Mouse (Mus musculus) hindbrain, embryonic 10.5 days (tissue): ENCODE data around the gene Plxna1. TPM values are rescaled to one million over a fixed set of nuclear protein-coding genes. Genes with fewer than 3 reads are reported as not detected.

ENCODE experiments used
- DNase-seq: peaks from one replicate; pipeline ENCODE4 v3.0.0-alpha.2; 2017; ENCODE audit warnings: low spot score
- H3K27ac ChIP-seq: fragments of 300-500 bp; sonication (generic); 2 replicates; pipeline ENCODE4 v1.5.1; 2016; ENCODE audit warnings: mild to moderate bottlenecking, moderate library complexity
- H3K27me3 ChIP-seq: fragments of 300-500 bp; sonication (generic); 2 replicates; pipeline ENCODE4 v1.6.1; 2016; ENCODE audit warnings: mild to moderate bottlenecking; ENCODE audit not compliant: poor library complexity, insufficient read depth, severe bottlenecking
- H3K36me3 ChIP-seq: fragments of 300-500 bp; sonication (generic); 2 replicates; pipeline ENCODE4 v1.6.1; 2016; ENCODE audit warnings: mild to moderate bottlenecking, moderate library complexity
- H3K4me1 ChIP-seq: fragments of 300-500 bp; sonication (generic); replicated peaks from 2 replicates; pipeline ENCODE4 v1.6.1; 2016; ENCODE audit warnings: mild to moderate bottlenecking
- H3K4me3 ChIP-seq: fragments of 300-500 bp; sonication (generic); 2 replicates; pipeline ENCODE4 v1.5.1; 2016; ENCODE audit warnings: mild to moderate bottlenecking, moderate library complexity
- H3K9me3 ChIP-seq: fragments of 300-500 bp; sonication (generic); 2 replicates; pipeline ENCODE4 v1.6.1; 2016; ENCODE audit warnings: mild to moderate bottlenecking, moderate library complexity
- WGBS: fragments of 180-500 bp; shearing (Covaris S2); methylation state at CpG from one replicate; pipeline ENCODE4 v1.1.7; 2016; 5-methylcytosine and 5-hydroxymethylcytosine counted together
- polyA plus RNA-seq: library from polyadenylated mRNA; unstranded; fragments of >200 nt; fragmentation: Nextera tagmentation; extraction: Ambion mirVana; gene quantifications from 2 replicates; pipeline ENCODE4 v1.2.1, GENCODE M21; 2016

Plxna1 gene
- polyA plus RNA-seq, 1 experiment from 2014 or later = 35.5 TPM

DNA sequence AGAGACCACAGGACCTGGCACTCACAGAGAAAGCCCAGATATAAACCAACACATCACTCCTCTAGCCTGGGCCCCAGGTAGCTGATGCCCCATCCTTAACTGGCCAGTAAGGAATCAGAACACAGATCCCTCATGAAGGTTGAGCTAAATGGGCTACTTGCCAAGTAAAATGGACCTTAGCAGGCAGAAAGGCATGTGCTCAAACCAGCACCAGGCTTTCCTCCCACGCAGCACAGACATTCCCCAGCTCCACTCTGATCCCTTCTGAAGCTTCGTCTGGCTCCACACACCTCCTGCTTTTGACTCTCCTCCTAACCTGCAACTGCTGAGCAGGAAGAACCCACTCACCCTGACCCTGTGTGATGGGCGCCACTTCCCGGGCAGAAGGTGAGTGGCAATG, 20.4 kb downstream of the Plxna1 start:
- Histone ChIP-seq H3K27me3 (no peaks in the 10 kb centered on the region), H3K4me3 (no peak overlapping the region), H3K9me3 (no peaks in the 10 kb centered on the region), H3K27ac (no peak overlapping the region), H3K4me1 (peaks cover 36% of the 10 kb centered on the region), H3K36me3 (peaks cover 99% of the 10 kb centered on the region)
- 94% methylated on average over 4 of the region's 4 CpGs for WGBS
- no peak for DNase-seq

DNA sequence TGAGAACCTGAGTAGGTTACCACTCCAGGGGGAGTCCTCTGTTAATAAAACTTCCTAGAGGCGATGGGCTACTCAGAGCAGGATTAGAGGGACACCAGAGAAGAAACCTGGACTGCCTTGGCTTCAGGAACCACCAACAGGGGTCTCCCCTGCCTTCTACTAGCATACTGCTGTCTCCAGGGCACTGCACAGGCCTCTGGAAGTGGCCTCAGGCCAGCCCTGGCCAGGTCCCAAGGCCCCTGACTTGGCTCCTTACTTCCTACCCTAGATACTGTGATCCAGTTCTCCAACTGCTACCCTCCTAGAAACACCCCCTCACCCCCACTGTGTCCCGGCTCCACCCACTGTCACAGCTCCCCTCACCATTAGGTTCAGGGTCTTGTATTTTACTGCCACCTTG, 23.0 kb downstream of the Plxna1 start:
- no peak for DNase-seq
- H3K27me3 ChIP-seq = no peaks in the 10 kb centered on the region
- H3K4me1 ChIP-seq = peaks cover 28% of the 10 kb centered on the region
- H3K9me3 ChIP-seq = no peaks in the 10 kb centered on the region
- H3K27ac ChIP-seq = no peak overlapping the region
- WGBS = 83% methylated on average over 2 of the region's 2 CpGs
- no peak overlapping the region for H3K4me3 ChIP-seq
- H3K36me3 ChIP-seq = peaks cover 100% of the 10 kb centered on the region

DNA sequence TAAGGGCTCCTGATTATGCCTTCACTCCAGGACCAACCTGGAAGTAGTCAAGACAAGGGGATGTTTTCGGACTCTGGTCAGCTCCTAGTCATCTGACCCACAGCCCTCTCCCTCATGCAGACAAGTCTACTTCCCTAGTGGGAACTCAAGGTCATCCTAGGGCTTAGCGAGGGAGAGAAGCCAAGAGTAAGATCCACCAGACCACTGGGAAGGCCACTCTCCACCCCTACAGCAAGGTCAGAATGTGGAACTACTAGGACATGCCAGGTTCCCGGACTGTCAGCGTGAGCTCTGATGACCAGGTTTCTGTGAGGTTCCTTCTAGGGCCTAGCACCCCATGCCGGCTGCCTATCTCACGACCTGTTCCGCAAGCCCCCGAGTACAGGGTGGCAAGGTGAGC, 23.7 kb downstream of the Plxna1 start:
- Histone ChIP-seq H3K27ac (no peak overlapping the region), H3K36me3 (peaks cover 100% of the 10 kb centered on the region), H3K27me3 (no peaks in the 10 kb centered on the region), H3K9me3 (no peaks in the 10 kb centered on the region), H3K4me3 (no peak overlapping the region), H3K4me1 (peaks cover 34% of the 10 kb centered on the region)
- no peak for DNase-seq
- 91% methylated on average over 8 of the region's 8 CpGs for WGBS

DNA sequence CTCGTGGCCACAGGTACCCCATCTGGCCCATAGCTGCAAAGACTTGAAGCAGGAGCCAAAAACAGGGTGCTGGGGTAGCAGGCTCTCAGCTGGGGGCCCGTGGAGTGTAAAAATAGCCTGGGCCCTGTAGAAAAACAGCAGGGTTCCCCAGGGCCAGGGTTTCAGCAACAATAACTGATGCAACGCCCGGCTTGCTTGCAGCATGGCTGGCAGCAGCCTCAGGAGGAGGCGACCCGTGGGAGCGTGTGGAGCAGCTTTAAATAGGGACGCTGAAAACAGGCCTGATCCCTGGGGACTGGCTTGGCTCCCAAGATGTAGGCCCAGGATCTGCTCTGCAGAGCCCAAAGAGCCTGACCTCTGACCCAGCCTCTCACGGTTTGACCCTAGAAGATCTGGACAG, 24.8 kb downstream of the Plxna1 start:
- Histone ChIP-seq H3K4me1 (peaks cover 39% of the 10 kb centered on the region), H3K27ac (no peak overlapping the region; the same call in 1 of the 2 replicates), H3K4me3 (no peak overlapping the region), H3K27me3 (no peaks in the 10 kb centered on the region), H3K9me3 (no peaks in the 10 kb centered on the region), H3K36me3 (peaks cover 100% of the 10 kb centered on the region)
- no peak for DNase-seq
- 83% methylated on average over 9 of the region's 9 CpGs for WGBS

DNA sequence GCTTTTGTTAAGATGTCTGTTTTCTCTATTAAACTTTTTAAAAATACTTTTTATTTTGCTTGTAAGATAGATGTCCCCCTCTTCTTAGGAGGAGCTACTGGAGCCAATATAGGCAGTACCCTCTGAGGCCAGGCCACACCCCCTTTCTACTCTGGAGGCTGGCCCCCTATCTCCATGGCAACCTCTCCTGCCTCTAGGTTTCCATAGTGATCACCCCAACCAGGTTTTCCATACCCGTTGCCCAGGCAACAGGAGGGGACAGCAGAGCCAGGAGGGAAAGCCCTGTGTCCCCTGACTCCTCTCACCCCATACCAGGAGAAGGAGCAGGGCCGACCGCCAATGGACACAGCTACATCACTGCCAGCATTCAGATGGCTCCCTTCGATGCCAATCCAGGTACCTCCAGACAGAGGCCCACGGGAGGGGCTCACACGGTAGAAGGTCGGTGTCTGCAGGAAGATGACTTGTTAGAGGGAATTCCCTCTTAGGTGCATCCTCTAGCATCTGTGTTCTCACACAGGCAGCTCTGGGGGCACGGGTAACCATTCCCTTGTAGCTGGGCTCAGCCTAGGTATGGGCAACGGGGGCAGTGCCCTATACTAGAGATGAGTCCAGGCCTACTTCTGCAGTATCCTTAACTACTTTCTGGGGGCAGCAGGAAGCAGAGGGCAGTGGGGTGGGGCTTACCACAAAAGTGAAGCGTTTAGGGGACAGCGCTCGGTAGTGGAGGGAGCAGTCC, 28.3 kb downstream of the Plxna1 start:
- Histone ChIP-seq H3K4me3 (no peak overlapping the region), H3K36me3 (peaks cover 100% of the 10 kb centered on the region), H3K9me3 (no peaks in the 10 kb centered on the region), H3K4me1 (peaks cover 39% of the 10 kb centered on the region), H3K27me3 (no peaks in the 10 kb centered on the region), H3K27ac (peak overlapping the region; percentile 73)
- peak; percentile 84 for DNase-seq
- 66% methylated on average over 12 of the region's 12 CpGs for WGBS

DNA sequence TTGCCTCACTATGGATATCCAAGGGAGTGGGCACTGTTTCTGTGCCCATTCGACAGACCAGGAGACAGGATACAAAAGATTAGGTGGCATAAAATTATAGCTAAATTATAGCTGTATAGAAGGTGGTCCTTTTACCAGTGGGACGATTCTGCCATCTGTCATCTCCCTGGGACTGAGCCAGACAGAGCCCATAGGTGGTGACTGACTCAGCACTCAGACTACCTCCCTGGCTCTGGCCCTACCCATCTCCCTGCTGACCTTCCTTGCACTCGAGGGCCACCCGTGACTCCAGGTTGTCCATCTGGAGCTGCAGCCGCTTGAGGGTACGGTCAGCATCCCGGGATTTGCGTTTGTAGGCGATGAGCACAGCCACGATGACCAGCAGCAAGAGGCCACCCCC, 31.5 kb downstream of the Plxna1 start:
- whole genome bisulfite sequencing = 94% methylated on average over 10 of the region's 10 CpGs
- H3K27me3 ChIP-seq = no peaks in the 10 kb centered on the region
- no peak overlapping the region for H3K27ac ChIP-seq
- peaks cover 46% of the 10 kb centered on the region for H3K4me1 ChIP-seq
- H3K36me3 ChIP-seq = peaks cover 100% of the 10 kb centered on the region
- no peaks in the 10 kb centered on the region for H3K9me3 ChIP-seq
- no peak for DNase-seq
- no peak overlapping the region for H3K4me3 ChIP-seq

DNA sequence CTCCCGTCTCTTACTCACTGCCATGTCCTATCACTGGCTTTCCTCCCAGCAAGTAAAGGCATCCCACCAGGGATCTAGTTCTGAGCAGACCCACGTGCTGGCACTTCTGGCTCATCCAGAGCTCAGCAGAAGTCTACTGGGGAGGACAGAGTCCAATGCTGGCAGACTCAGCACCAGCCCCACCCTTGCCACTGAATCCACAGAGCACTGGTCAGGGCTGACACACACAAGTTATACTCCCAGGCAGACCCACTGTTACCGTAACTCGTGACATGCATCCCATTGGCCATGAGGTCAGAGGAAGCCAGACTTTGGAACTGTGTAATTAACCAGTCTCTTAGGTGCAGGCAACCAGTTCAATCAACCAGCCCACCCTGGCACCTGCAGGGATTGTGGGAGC, 33.8 kb downstream of the Plxna1 start:
- no peaks in the 10 kb centered on the region for H3K9me3 ChIP-seq
- H3K4me1 ChIP-seq = peaks cover 28% of the 10 kb centered on the region
- H3K27ac ChIP-seq = peak overlapping the region; percentile 1
- H3K4me3 ChIP-seq = no peak overlapping the region
- DNase-seq = no peak
- 92% methylated on average over 4 of the region's 4 CpGs for WGBS
- H3K27me3 ChIP-seq = no peaks in the 10 kb centered on the region
- peaks cover 100% of the 10 kb centered on the region for H3K36me3 ChIP-seq

DNA sequence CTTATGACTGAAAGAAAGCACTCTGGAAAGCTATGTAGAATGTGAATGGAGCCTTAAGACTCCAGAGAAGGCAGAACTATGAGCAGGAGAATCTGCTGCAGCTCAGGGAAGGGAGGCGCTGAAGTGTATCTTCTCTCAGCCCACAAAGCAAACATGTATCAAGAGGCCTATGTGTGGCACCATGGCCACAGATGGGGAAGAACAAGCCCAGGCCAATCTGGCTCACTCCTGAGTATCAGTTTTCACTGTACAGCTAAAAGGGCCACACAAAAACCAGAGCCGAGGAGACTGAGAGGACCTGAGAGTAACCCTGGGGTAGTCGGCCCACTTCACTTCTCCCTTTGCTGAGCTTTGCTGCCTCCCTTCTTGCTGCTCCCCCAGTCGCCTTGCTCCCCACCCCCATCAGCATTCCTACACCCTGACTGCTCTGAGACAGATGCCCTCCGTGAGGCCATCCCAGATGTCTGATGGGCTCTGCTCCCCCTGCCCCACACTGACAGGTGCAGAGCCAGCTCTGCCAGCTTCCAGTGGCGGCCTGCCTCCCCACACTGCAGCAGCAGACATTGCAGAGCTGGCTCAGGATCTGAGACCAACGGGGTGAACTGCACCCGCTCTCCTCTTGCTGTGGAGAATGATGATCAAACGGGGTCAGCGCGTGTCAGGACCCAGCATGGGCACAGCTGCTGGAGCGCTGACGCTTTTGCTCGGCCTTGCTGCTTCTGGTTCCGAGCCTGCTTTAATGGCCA, 34.5 kb downstream of the Plxna1 start:
- H3K4me1 ChIP-seq = peaks cover 24% of the 10 kb centered on the region
- H3K27me3 ChIP-seq = no peaks in the 10 kb centered on the region
- no peaks in the 10 kb centered on the region for H3K9me3 ChIP-seq
- no peak overlapping the region for H3K4me3 ChIP-seq
- DNase-seq = no peak
- H3K36me3 ChIP-seq = peaks cover 100% of the 10 kb centered on the region
- H3K27ac ChIP-seq = peak overlapping the region; percentile 1; the same call in 1 of the 2 replicates
- 70% methylated on average over 15 of the region's 15 CpGs for WGBS

DNA sequence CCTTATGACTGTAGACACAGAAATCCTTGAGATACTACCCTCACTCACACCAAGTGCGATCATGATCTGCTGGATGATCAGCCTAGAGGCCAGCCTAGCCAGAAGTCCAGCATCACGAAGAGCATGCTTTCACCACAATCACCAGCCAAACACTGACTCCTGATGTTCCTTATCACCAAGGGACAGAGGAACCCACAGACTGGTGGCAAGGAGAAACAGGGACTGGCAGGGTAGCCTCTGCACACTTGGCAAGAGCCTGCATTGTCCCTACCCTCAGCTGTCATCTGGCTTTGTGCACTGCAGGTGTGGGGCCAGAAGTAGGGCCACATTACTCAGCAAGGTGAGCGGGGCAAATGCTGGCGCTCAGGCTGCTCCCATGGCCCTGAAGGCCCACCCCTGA, 37.6 kb downstream of the Plxna1 start:
- no peak for DNase-seq
- H3K27ac ChIP-seq = no peak overlapping the region
- H3K4me3 ChIP-seq = no peak overlapping the region
- H3K4me1 ChIP-seq = peaks cover 24% of the 10 kb centered on the region
- H3K9me3 ChIP-seq = no peaks in the 10 kb centered on the region
- no peaks in the 10 kb centered on the region for H3K27me3 ChIP-seq
- 93% methylated on average over 4 of the region's 4 CpGs for WGBS
- peaks cover 100% of the 10 kb centered on the region for H3K36me3 ChIP-seq

DNA sequence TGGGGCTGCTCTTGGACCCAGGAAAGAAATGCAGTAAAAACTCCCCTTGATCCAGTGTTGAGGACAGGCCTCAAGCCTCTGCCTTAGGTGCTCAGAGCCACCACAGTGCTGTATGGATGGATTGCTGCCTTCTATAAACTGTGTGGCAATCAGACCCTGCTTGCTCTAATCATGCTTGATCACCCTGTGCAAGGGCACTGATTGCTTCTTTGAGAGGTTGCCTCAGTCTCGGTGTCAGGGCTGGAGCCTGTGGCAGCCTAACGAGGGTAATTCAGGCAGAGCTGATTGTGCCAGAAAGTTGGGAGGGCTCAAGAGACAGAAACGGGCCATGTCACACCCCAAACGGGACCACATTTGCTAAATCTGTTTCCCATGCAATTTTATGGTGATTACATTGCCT, 47.2 kb downstream of the Plxna1 start:
- Histone ChIP-seq H3K27ac (peak overlapping the region; percentile 56; the same call in 1 of the 2 replicates), H3K4me3 (no peak overlapping the region), H3K9me3 (no peaks in the 10 kb centered on the region), H3K4me1 (peaks cover 24% of the 10 kb centered on the region), H3K27me3 (no peaks in the 10 kb centered on the region), H3K36me3 (peaks cover 39% of the 10 kb centered on the region)
- WGBS = 74% methylated on average over 4 of the region's 4 CpGs
- no peak for DNase-seq

DNA sequence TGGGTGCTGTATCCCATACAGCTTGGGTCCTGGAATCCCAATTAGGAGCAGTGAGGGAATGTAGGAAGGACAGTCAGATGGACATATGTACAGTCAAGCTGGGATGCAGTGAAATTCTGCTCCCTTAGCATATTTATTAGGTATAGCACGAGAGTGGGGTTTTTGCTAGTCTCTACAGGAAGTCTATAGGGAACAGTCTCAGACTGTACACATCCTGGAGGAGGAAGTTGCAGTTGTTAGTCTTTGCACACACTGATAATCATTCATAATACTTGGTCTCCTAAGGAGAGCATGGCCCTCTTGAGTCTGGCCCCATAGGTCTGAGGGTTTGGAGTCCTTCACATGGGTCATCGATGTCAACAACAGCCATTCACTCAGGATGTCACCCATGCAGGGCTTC, 50.9 kb downstream of the Plxna1 start:
- WGBS = 86% methylated on average over 2 of the region's 2 CpGs
- H3K9me3 ChIP-seq = peaks cover 6% of the 10 kb centered on the region
- no peak for DNase-seq
- H3K27ac ChIP-seq = no peak overlapping the region
- peaks cover 33% of the 10 kb centered on the region for H3K4me1 ChIP-seq
- H3K36me3 ChIP-seq = peaks cover 1% of the 10 kb centered on the region
- H3K4me3 ChIP-seq = no peak overlapping the region
- H3K27me3 ChIP-seq = no peaks in the 10 kb centered on the region

DNA sequence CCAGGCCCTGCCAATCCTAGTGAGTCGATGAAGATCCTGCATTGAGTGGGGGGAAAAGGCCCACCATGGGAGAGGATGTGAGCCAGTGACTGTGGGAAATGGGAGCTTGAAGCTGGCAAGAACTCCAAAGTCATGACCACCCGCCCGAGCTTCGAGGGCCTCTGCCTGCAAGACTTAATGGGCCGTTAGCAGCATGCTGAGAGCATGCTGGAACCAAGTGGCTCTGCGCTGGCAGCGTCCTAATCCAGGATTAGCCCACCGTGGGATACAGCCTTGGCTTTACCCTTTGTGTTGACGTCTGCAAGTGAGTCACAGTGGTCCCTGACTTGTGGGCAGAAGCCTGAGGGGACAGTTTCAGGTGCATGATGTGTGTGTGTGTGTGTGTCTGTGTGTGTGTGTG, 52.2 kb downstream of the Plxna1 start:
- no peak for DNase-seq
- peak overlapping the region; percentile 40; the same call in 1 of the 2 replicates for H3K27ac ChIP-seq
- peaks cover 11% of the 10 kb centered on the region for H3K9me3 ChIP-seq
- H3K36me3 ChIP-seq = no peaks in the 10 kb centered on the region
- peaks cover 28% of the 10 kb centered on the region for H3K4me1 ChIP-seq
- 56% methylated on average over 9 of the region's 9 CpGs for WGBS
- no peaks in the 10 kb centered on the region for H3K27me3 ChIP-seq
- no peak overlapping the region for H3K4me3 ChIP-seq

DNA sequence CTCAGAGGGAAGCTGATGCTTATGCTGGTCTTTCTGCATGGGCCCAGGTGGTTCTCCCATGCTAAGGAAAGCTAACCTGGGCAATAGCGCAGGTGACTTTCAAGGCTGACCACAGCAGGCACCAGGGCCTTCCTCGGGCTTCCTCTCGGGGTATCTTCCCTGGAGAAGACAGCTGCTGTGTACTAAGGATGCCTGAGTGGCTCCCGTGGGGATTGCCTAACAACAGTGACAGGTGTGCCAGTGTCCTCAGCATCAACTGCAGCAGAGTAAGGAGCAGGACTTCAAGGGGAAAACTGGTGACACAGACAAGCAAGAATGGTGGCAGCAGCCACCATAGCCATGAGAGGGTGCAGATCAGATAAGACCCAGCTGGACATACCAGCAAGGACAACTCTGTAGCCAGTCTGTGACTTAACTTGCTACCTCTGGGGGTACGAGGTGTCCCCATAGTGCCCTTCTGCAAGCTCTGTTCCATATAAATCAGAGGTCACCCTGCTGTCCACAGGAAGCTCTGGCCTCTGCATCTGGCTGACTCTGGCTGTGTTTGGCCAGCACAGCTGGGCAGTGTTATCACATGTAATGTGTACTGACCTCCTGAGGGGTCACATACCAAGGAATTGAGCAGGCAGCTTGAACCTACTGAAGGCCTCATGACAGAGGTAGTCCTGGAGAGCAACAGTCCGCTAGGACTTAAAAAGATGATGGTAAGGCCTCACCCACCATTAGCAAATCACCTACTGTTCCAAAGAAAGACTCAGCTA, 54.0 kb downstream of the Plxna1 start:
- Histone ChIP-seq H3K36me3 (no peaks in the 10 kb centered on the region), H3K4me1 (peaks cover 37% of the 10 kb centered on the region), H3K27me3 (no peaks in the 10 kb centered on the region), H3K27ac (no peak overlapping the region; the same call in 1 of the 2 replicates), H3K9me3 (peaks cover 11% of the 10 kb centered on the region), H3K4me3 (no peak overlapping the region)
- DNase-seq = no peak
- WGBS = 78% methylated on average over 6 of the region's 6 CpGs
